Mouse (Mus musculus): ENCODE measurements around the gene Rassf6. TPM values are rescaled to one million over a fixed set of nuclear protein-coding genes. Genes with fewer than 3 reads are reported as not detected.
"Not testable (repeated sequence)": the region's sequence is repeated elsewhere in the genome, so short reads cannot be mapped to it uniquely, and the experiment has no call there.

Rassf6 gene
- polyA plus RNA-seq, 1 experiment from 2014 or later, result 0.71 TPM

- no peak overlapping the region; the same call in 1 of the 2 replicates for H3K4me2 ChIP-seq
- H3K9me3 ChIP-seq, result no peaks in the 10 kb centered on the region
- no peak for ATAC-seq (ENCODE audit: extremely low read depth, insufficient number of reproducible peaks, low FRiP score, low TSS enrichment)
- 64% methylated on average over 18 of the region's 18 CpGs for WGBS
- no peak overlapping the region for H3K27ac ChIP-seq (replicated peaks)
- no peaks in the 10 kb centered on the region for H3K36me3 ChIP-seq
- H3K27me3 ChIP-seq (replicated peaks), result 0 out of 2 replicates have a peak, but pooled peaks cover 3% of the 10 kb centered on the region
- no peak overlapping the region for H3K9ac ChIP-seq
- H3K4me1 ChIP-seq, result no peaks in the 10 kb centered on the region
- H3K4me3 ChIP-seq, result no peak overlapping the region
These were observed 15.6 kb downstream of the Rassf6 start for GRCm38 (mm10) chr5:90624708-90625425.

GRCm38 (mm10) chr5:90623209-90623608 lies 17.2 kb downstream of the Rassf6 start:
- no peak for ATAC-seq (ENCODE audit: extremely low read depth, insufficient number of reproducible peaks, low FRiP score, low TSS enrichment)
- H3K27ac ChIP-seq (replicated peaks), result no peak overlapping the region
- no peak overlapping the region for H3K4me2 ChIP-seq
- H3K9ac ChIP-seq, result no peak overlapping the region
- no peak overlapping the region for H3K4me3 ChIP-seq
- no peaks in the 10 kb centered on the region for H3K27me3 ChIP-seq (replicated peaks)
- 76% methylated on average over 2 of the region's 2 CpGs for WGBS
- H3K4me1 ChIP-seq, result no peaks in the 10 kb centered on the region
- no peaks in the 10 kb centered on the region for H3K36me3 ChIP-seq
- H3K9me3 ChIP-seq, result no peaks in the 10 kb centered on the region

- Histone ChIP-seq H3K4me1 (no peaks in the 10 kb centered on the region), H3K27me3 (replicated peaks) (no peaks in the 10 kb centered on the region), H3K27ac (replicated peaks) (no peak overlapping the region), H3K9me3 (no peaks in the 10 kb centered on the region), H3K36me3 (no peaks in the 10 kb centered on the region), H3K4me3 (no peak overlapping the region), H3K4me2 (no peak overlapping the region), H3K9ac (no peak overlapping the region)
- WGBS, result 87% methylated on average over 6 of the region's 6 CpGs
- ATAC-seq (ENCODE audit: extremely low read depth, insufficient number of reproducible peaks, low FRiP score, low TSS enrichment), result no peak
These were observed 18.7 kb downstream of the Rassf6 start for GRCm38 (mm10) chr5:90621726-90622125.

GRCm38 (mm10) chr5:90621316-90621715 lies 19.1 kb downstream of the Rassf6 start:
- H3K36me3 ChIP-seq, result no peaks in the 10 kb centered on the region
- no peak overlapping the region for H3K27ac ChIP-seq (replicated peaks)
- WGBS, result 84% methylated on average over 2 of the region's 2 CpGs
- no peak overlapping the region for H3K4me2 ChIP-seq
- no peak overlapping the region for H3K4me3 ChIP-seq
- H3K9ac ChIP-seq, result no peak overlapping the region
- ATAC-seq (ENCODE audit: extremely low read depth, insufficient number of reproducible peaks, low FRiP score, low TSS enrichment), result no peak
- H3K9me3 ChIP-seq, result no peaks in the 10 kb centered on the region
- H3K27me3 ChIP-seq (replicated peaks), result no peaks in the 10 kb centered on the region
- no peaks in the 10 kb centered on the region for H3K4me1 ChIP-seq

GRCm38 (mm10) chr5:90617859-90618258 lies 22.6 kb downstream of the Rassf6 start:
- Histone ChIP-seq H3K36me3 (no peaks in the 10 kb centered on the region), H3K4me1 (no peaks in the 10 kb centered on the region), H3K9ac (no peak overlapping the region), H3K4me3 (no peak overlapping the region), H3K4me2 (no peak overlapping the region), H3K9me3 (no peaks in the 10 kb centered on the region), H3K27me3 (replicated peaks) (no peaks in the 10 kb centered on the region), H3K27ac (replicated peaks) (no peak overlapping the region)
- WGBS, result 83% methylated on average over 3 of the region's 3 CpGs
- no peak for ATAC-seq (ENCODE audit: extremely low read depth, insufficient number of reproducible peaks, low FRiP score, low TSS enrichment)

- peaks cover 15% of the 10 kb centered on the region for H3K4me1 ChIP-seq
- not testable (repeated sequence) for ATAC-seq (ENCODE audit: extremely low read depth, insufficient number of reproducible peaks, low FRiP score, low TSS enrichment); H3K9ac ChIP-seq; H3K9me3 ChIP-seq; H3K4me3 ChIP-seq; H3K27me3 ChIP-seq (replicated peaks); H3K36me3 ChIP-seq; H3K27ac ChIP-seq (replicated peaks); H3K4me2 ChIP-seq
- WGBS, result 63% methylated on average over 1 of the region's 1 CpGs
These were observed 27.7 kb downstream of the Rassf6 start for GRCm38 (mm10) chr5:90612751-90613150.

- Histone ChIP-seq H3K27me3 (replicated peaks) (no peaks in the 10 kb centered on the region), H3K27ac (replicated peaks) (no peak overlapping the region), H3K36me3 (no peaks in the 10 kb centered on the region), H3K4me2 (no peak overlapping the region), H3K9me3 (no peaks in the 10 kb centered on the region), H3K4me3 (no peak overlapping the region), H3K4me1 (peaks cover 15% of the 10 kb centered on the region), H3K9ac (no peak overlapping the region)
- ATAC-seq (ENCODE audit: extremely low read depth, insufficient number of reproducible peaks, low FRiP score, low TSS enrichment), result no peak
- 68% methylated on average over 6 of the region's 6 CpGs for WGBS
These were observed 28.4 kb downstream of the Rassf6 start for GRCm38 (mm10) chr5:90611996-90612611.

- H3K36me3 ChIP-seq, result no peaks in the 10 kb centered on the region
- H3K4me1 ChIP-seq, result peaks cover 15% of the 10 kb centered on the region
- H3K9me3 ChIP-seq, result no peaks in the 10 kb centered on the region
- H3K4me2 ChIP-seq, result no peak overlapping the region
- WGBS, result 72% methylated on average over 3 of the region's 3 CpGs
- no peak for ATAC-seq (ENCODE audit: extremely low read depth, insufficient number of reproducible peaks, low FRiP score, low TSS enrichment)
- no peak overlapping the region for H3K9ac ChIP-seq
- H3K27me3 ChIP-seq (replicated peaks), result no peaks in the 10 kb centered on the region
- H3K27ac ChIP-seq (replicated peaks), result no peak overlapping the region
- H3K4me3 ChIP-seq, result no peak overlapping the region
These were observed 29.1 kb downstream of the Rassf6 start for GRCm38 (mm10) chr5:90611388-90611787.

GRCm38 (mm10) chr5:90608906-90609305 lies 31.6 kb downstream of the Rassf6 start:
- peak overlapping the region; percentile 12 for H3K4me2 ChIP-seq
- H3K9ac ChIP-seq, result no peak overlapping the region
- H3K9me3 ChIP-seq, result no peaks in the 10 kb centered on the region
- no peak overlapping the region for H3K27ac ChIP-seq (replicated peaks)
- no peak for ATAC-seq (ENCODE audit: extremely low read depth, insufficient number of reproducible peaks, low FRiP score, low TSS enrichment)
- WGBS, result 37% methylated on average over 11 of the region's 11 CpGs
- H3K4me1 ChIP-seq, result peaks cover 17% of the 10 kb centered on the region
- no peaks in the 10 kb centered on the region for H3K36me3 ChIP-seq
- 0 out of 2 replicates have a peak, but pooled peaks cover 4% of the 10 kb centered on the region for H3K27me3 ChIP-seq (replicated peaks)
- H3K4me3 ChIP-seq, result no peak overlapping the region

GRCm38 (mm10) chr5:90603407-90603923 lies 37.0 kb downstream of the Rassf6 start:
- Histone ChIP-seq H3K36me3 (no peaks in the 10 kb centered on the region), H3K9ac (peak overlapping the region; percentile 48; the same call in 1 of the 2 replicates), H3K4me3 (no peak overlapping the region; the same call in 1 of the 2 replicates), H3K4me2 (peak overlapping the region; percentile 48), H3K4me1 (peaks cover 11% of the 10 kb centered on the region), H3K27me3 (replicated peaks) (0 out of 2 replicates have a peak, but pooled peaks cover 4% of the 10 kb centered on the region), H3K9me3 (no peaks in the 10 kb centered on the region), H3K27ac (replicated peaks) (no peak overlapping the region)
- ATAC-seq (ENCODE audit: extremely low read depth, insufficient number of reproducible peaks, low FRiP score, low TSS enrichment), result no peak
- 17% methylated on average over 13 of the region's 13 CpGs for WGBS

- 0 out of 2 replicates have a peak, but pooled peaks cover 4% of the 10 kb centered on the region for H3K27me3 ChIP-seq (replicated peaks)
- H3K4me3 ChIP-seq, result no peak overlapping the region
- H3K9me3 ChIP-seq, result no peaks in the 10 kb centered on the region
- no peak overlapping the region for H3K9ac ChIP-seq
- 17% methylated on average over 6 of the region's 6 CpGs for WGBS
- H3K36me3 ChIP-seq, result no peaks in the 10 kb centered on the region
- no peak overlapping the region for H3K27ac ChIP-seq (replicated peaks)
- no peak for ATAC-seq (ENCODE audit: extremely low read depth, insufficient number of reproducible peaks, low FRiP score, low TSS enrichment)
- H3K4me2 ChIP-seq, result no peak overlapping the region
- peaks cover 10% of the 10 kb centered on the region for H3K4me1 ChIP-seq
These were observed 39.0 kb downstream of the Rassf6 start for GRCm38 (mm10) chr5:90601469-90601868.

Measured in heart, embryonic 13.5 days (tissue).